Mouse (Mus musculus): ENCODE measurements around the gene Zfp488. TPM values are rescaled to one million over a fixed set of nuclear protein-coding genes. Genes with fewer than 3 reads are reported as not detected.
A peak's percentile ranks its signal among the peaks of the same experiment; 100 is the strongest.

Gene Zfp488
- polyA plus RNA-seq, 1 experiment from 2014 or later: 0.08 TPM

DNA sequence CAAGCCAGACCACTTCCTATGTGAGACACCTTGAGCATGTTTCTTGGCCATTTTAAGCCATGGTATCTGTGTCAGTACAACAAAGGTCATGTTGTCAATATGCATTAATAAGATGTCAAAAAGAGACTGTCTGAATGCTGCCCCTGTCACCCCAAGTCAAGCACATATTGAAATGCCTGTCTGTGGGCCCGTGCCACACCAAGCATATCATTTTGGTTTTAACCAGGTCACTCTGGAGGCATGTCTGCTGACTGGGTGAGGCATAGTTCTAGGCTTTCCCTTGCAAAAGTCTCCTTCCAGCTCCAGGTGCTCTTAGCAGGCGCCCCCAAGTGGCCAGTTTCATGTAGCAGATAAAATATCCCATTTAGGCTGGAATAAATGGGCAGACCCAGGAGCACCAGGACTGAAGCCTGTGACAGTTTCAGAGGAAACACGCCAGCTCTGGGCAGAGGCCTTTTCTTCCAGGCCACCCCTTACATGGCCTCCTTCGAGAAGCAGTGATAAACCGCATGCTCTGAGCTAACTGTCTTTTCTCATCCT is 44.7 kb downstream of the Zfp488 start:
- no peaks in the 10 kb centered on the region for H3K9me3 ChIP-seq (ENCODE audit: control insufficient read depth, low read length)
- H3K27ac ChIP-seq (ENCODE audit: low read depth, low read length): no peak overlapping the region
- H3K4me1 ChIP-seq (replicated peaks; ENCODE audit: control insufficient read depth, insufficient read depth, low read length): no peaks in the 10 kb centered on the region
- H3K9ac ChIP-seq (ENCODE audit: low read length): no peak overlapping the region
- peak; percentile 71 for DNase-seq (ENCODE audit: low spot score)
- 0 out of 2 replicates have a peak, but pooled peaks have one; percentile 12 for ATAC-seq (replicated peaks; ENCODE audit: low FRiP score)
- H3K27me3 ChIP-seq (ENCODE audit: control insufficient read depth, insufficient read depth, low read length): no peaks in the 10 kb centered on the region
- no peaks in the 10 kb centered on the region for H3K36me3 ChIP-seq (ENCODE audit: control insufficient read depth, insufficient read depth, low read length)
- 46% methylated on average over 5 of the region's 5 CpGs for WGBS
- H3K4me3 ChIP-seq (ENCODE audit: low read depth, low read length): no peak overlapping the region
- H3K4me2 ChIP-seq (ENCODE audit: low read depth, low read length, severe bottlenecking): no peak overlapping the region

GRCm38 (mm10) chr14:33932935-33933703 is 45.4 kb downstream of the Zfp488 start:
- no peaks in the 10 kb centered on the region for H3K9me3 ChIP-seq (ENCODE audit: control insufficient read depth, low read length)
- no peak overlapping the region for H3K9ac ChIP-seq (ENCODE audit: low read length)
- H3K4me3 ChIP-seq (ENCODE audit: low read depth, low read length): no peak overlapping the region
- DNase-seq (ENCODE audit: low spot score) (peak; percentile 76), ATAC-seq (replicated peaks; ENCODE audit: low FRiP score) (0 out of 2 replicates have a peak, but pooled peaks have one; percentile 10)
- H3K36me3 ChIP-seq (ENCODE audit: control insufficient read depth, insufficient read depth, low read length): no peaks in the 10 kb centered on the region
- H3K27me3 ChIP-seq (ENCODE audit: control insufficient read depth, insufficient read depth, low read length): no peaks in the 10 kb centered on the region
- WGBS: 66% methylated on average over 10 of the region's 10 CpGs
- H3K4me1 ChIP-seq (replicated peaks; ENCODE audit: control insufficient read depth, insufficient read depth, low read length): no peaks in the 10 kb centered on the region
- no peak overlapping the region for H3K4me2 ChIP-seq (ENCODE audit: low read depth, low read length, severe bottlenecking)
- H3K27ac ChIP-seq (ENCODE audit: low read depth, low read length): no peak overlapping the region

GRCm38 (mm10) chr14:33931853-33932252 is 46.7 kb downstream of the Zfp488 start:
- Histone ChIP-seq H3K27ac (ENCODE audit: low read depth, low read length) (no peak overlapping the region), H3K4me1 (replicated peaks; ENCODE audit: control insufficient read depth, insufficient read depth, low read length) (no peaks in the 10 kb centered on the region), H3K27me3 (ENCODE audit: control insufficient read depth, insufficient read depth, low read length) (no peaks in the 10 kb centered on the region), H3K4me3 (ENCODE audit: low read depth, low read length) (no peak overlapping the region), H3K36me3 (ENCODE audit: control insufficient read depth, insufficient read depth, low read length) (no peaks in the 10 kb centered on the region), H3K9ac (ENCODE audit: low read length) (no peak overlapping the region), H3K9me3 (ENCODE audit: control insufficient read depth, low read length) (no peaks in the 10 kb centered on the region), H3K4me2 (ENCODE audit: low read depth, low read length, severe bottlenecking) (no peak overlapping the region)
- ATAC-seq (replicated peaks; ENCODE audit: low FRiP score) (no peak), DNase-seq (ENCODE audit: low spot score) (no peak)
- 68% methylated on average over 17 of the region's 17 CpGs for WGBS

DNA sequence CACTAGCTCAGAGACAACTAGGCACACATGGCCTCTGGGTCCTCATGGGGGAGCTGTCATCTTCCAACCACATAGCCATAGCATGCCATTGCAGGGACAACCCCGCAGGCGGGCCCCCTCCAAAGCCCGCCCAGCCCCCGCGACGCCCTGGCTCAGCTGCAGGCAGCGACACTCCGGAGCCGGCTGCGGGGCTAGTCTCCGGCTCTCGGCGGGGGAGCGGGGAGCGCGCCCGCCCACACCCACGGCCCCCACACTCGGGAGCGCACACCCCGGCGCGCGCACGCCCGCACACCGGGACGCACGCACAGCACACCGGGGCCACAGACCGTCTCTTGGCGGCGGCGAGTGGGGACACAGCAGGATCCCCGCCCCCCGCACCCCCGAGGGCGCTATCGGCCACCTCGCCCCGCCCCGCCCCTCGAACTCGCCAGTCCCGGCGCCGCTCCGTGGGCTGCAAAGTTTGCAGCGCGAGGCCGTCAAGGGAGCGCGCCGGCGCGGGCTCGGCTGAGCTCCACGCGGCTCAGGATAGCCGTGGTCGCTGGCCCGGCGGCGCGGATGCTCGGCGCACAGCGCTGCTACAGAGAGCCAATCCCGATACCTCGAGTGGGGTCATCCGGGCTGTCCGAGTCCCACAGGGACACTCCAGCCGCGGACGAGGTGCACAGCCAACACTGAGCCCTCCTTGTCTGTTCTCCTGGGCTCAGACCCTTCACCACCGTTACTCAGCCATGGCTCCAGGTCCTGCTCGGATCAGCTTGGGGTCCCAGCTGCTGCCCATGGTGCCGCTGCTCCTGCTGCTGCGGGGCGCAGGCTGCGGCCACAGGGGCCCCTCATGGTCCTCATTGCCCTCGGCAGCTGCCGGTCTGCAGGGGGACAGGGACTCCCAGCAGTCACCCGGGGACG is 55.1 kb downstream of the Zfp488 start, which contains the start of gene Gdf10:
Gdf10 (plus strand) TSS at position 420 of the 903 bp plus-strand sequence.
- ATAC-seq (replicated peaks; ENCODE audit: low FRiP score) (peak; percentile 70), DNase-seq (ENCODE audit: low spot score) (peak; percentile 74)
- under 1% methylated on average over 68 of the region's 85 CpGs for WGBS
- Histone ChIP-seq H3K27ac (ENCODE audit: low read depth, low read length) (no peak within 1 kb of the TSS), H3K27me3 (ENCODE audit: control insufficient read depth, insufficient read depth, low read length) (peaks cover 25% of the 10 kb centered on the region), H3K4me1 (replicated peaks; ENCODE audit: control insufficient read depth, insufficient read depth, low read length) (peaks cover 18% of the 10 kb centered on the region), H3K36me3 (ENCODE audit: control insufficient read depth, insufficient read depth, low read length) (no peaks in the 10 kb centered on the region), H3K4me2 (ENCODE audit: low read depth, low read length, severe bottlenecking) (peak within 1 kb of the TSS; percentile 94), H3K9ac (ENCODE audit: low read length) (peak within 1 kb of the TSS; percentile 56), H3K4me3 (ENCODE audit: low read depth, low read length) (peak within 1 kb of the TSS; percentile 59), H3K9me3 (ENCODE audit: control insufficient read depth, low read length) (no peaks in the 10 kb centered on the region)

GRCm38 (mm10) chr14:33922771-33923167 is 55.8 kb downstream of the Zfp488 start:
- Histone ChIP-seq H3K36me3 (ENCODE audit: control insufficient read depth, insufficient read depth, low read length) (no peaks in the 10 kb centered on the region), H3K9me3 (ENCODE audit: control insufficient read depth, low read length) (no peaks in the 10 kb centered on the region), H3K27ac (ENCODE audit: low read depth, low read length) (no peak overlapping the region), H3K4me2 (ENCODE audit: low read depth, low read length, severe bottlenecking) (peak overlapping the region; percentile 94), H3K4me1 (replicated peaks; ENCODE audit: control insufficient read depth, insufficient read depth, low read length) (peaks cover 18% of the 10 kb centered on the region), H3K27me3 (ENCODE audit: control insufficient read depth, insufficient read depth, low read length) (peaks cover 25% of the 10 kb centered on the region), H3K9ac (ENCODE audit: low read length) (peak overlapping the region; percentile 56; the same call in 1 of the 2 replicates), H3K4me3 (ENCODE audit: low read depth, low read length) (peak overlapping the region; percentile 59)
- WGBS: 8% methylated on average over 8 of the region's 8 CpGs
- no peak for DNase-seq (ENCODE audit: low spot score)
- no peak for ATAC-seq (replicated peaks; ENCODE audit: low FRiP score)

- Histone ChIP-seq H3K27ac (ENCODE audit: low read depth, low read length) (no peak overlapping the region), H3K27me3 (ENCODE audit: control insufficient read depth, insufficient read depth, low read length) (peaks cover 25% of the 10 kb centered on the region), H3K4me2 (ENCODE audit: low read depth, low read length, severe bottlenecking) (no peak overlapping the region; the same call in 1 of the 2 replicates), H3K4me1 (replicated peaks; ENCODE audit: control insufficient read depth, insufficient read depth, low read length) (peaks cover 18% of the 10 kb centered on the region), H3K9ac (ENCODE audit: low read length) (no peak overlapping the region; the same call in 1 of the 2 replicates), H3K36me3 (ENCODE audit: control insufficient read depth, insufficient read depth, low read length) (no peaks in the 10 kb centered on the region), H3K4me3 (ENCODE audit: low read depth, low read length) (no peak overlapping the region), H3K9me3 (ENCODE audit: control insufficient read depth, low read length) (no peaks in the 10 kb centered on the region)
- ATAC-seq (replicated peaks; ENCODE audit: low FRiP score): peak; percentile 39; the same call in 1 of the 2 replicates
- DNase-seq (ENCODE audit: low spot score): no peak
- 3% methylated on average over 14 of the region's 14 CpGs for WGBS
These were observed 57.6 kb downstream of the Zfp488 start for GRCm38 (mm10) chr14:33920727-33921559.

Data from forebrain, embryonic 11.5 days (tissue).